Mouse (Mus musculus): Measurements from ENCODE around the gene Cwc22.

DNA sequence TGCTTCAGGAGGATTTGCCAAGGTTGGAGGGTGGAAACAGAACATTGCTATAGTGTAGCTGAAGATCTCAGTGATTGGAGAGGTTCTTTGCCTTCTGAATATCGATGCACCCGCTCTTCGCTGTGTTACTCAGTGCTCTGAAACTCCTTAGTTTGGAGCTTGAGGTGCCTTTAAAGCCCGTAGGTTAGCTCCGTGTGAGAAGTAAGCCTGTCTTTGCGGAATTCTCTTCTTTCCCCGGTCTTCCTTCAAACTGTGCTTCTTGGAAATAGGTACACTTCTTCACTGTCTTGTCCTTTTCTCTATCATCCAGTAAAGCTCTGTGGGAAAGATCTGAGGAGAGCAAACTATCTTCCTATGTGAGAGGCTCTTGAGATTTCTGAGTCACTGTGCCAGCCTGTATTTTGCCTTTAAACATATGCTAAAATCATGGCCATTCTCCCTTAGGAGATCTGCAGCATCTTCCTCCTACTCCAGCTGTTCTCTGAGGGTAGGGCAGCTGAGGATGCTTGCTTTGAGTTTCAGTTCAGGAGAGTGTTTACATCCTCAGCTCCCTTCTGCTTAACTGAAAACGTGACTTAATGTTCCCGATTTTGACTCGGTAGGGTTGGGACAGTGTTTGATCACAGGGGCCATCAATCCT lies 60.6 kb downstream of the Cwc22 start:
- TF ChIP-seq CTCF (IDR thresholded peaks at IDR 0.05; ENCODE audit: control insufficient read depth, insufficient read depth, insufficient read length): no peak
- TF ChIP-seq CEBPB (IDR thresholded peaks at IDR 0.05; ENCODE audit: low read depth): no peak
- no peak for TF ChIP-seq USF1 (IDR thresholded peaks at IDR 0.05; ENCODE audit: low read depth)
- TF ChIP-seq FOSL1 (IDR thresholded peaks at IDR 0.05; ENCODE audit: insufficient read depth, low read length, poor library complexity, severe bottlenecking): no peak
- no peak for TF ChIP-seq MAX (IDR thresholded peaks at IDR 0.05)
- TF ChIP-seq MYOG (IDR thresholded peaks at IDR 0.05; ENCODE audit: control insufficient read depth, extremely low read depth, insufficient read length): no peak

All from C2C12 (cell line).